Mouse (Mus musculus): ENCODE data around the gene Aqp3. TPM values are rescaled to one million over a fixed set of nuclear protein-coding genes. Genes with fewer than 3 reads are reported as not detected.

Aqp3 gene
- polyA plus RNA-seq, 1 experiment from 2014 or later, result 22.3 TPM

DNA sequence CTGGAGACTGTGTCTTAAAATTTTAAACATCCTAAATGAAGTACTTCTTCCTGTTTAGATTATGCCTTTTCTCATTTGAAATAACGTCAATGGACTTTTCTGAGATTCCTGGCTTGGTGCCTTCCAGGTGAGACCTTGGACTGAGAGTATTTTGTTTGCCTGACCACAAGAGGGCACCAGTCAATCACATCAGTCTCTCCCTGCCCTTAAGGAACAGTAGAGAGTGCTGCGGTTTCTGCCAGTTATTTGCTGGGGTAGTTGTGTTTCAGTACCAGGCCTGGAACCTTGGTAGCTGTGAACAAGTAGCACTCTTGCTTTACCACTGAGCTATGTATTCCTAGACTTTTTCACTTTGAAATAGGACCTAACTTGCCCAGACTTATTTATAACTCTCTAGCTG is 31.4 kb upstream of the Aqp3 start:
- peak overlapping the region; percentile 59 for H3K9ac ChIP-seq
- no peaks in the 10 kb centered on the region for H3K9me3 ChIP-seq (replicated peaks)
- peaks cover 55% of the 10 kb centered on the region for H3K4me1 ChIP-seq
- H3K27ac ChIP-seq, result peak overlapping the region; percentile 98
- 3% methylated on average over 2 of the region's 2 CpGs for WGBS (ENCODE audit: insufficient replicate concordance)
- peak overlapping the region; percentile 21; the same call in 1 of the 2 replicates for H3K4me3 ChIP-seq
- ATAC-seq, result peak; percentile 82
- peak overlapping the region; percentile 63 for H3K4me2 ChIP-seq
- H3K27me3 ChIP-seq (replicated peaks), result peaks cover 2% of the 10 kb centered on the region; the same call in 1 of the 2 replicates
- H3K36me3 ChIP-seq, result no peaks in the 10 kb centered on the region

- ATAC-seq, result peak; percentile 99
- H3K9ac ChIP-seq, result peak within 1 kb of the TSS; percentile 71
- H3K36me3 ChIP-seq, result peaks cover 39% of the 10 kb centered on the region
- 2% methylated on average over 29 of the region's 29 CpGs for WGBS (ENCODE audit: insufficient replicate concordance)
- no peaks in the 10 kb centered on the region for H3K9me3 ChIP-seq (replicated peaks)
- H3K27me3 ChIP-seq (replicated peaks), result peaks cover 2% of the 10 kb centered on the region; the same call in 1 of the 2 replicates
- peaks cover 17% of the 10 kb centered on the region for H3K4me1 ChIP-seq
- H3K4me3 ChIP-seq, result peak within 1 kb of the TSS; percentile 74
- H3K27ac ChIP-seq, result peak within 1 kb of the TSS; percentile 70
- peak within 1 kb of the TSS; percentile 89 for H3K4me2 ChIP-seq
Measured at GRCm38 (mm10) chr4:41124180-41124951, 26.4 kb upstream of the Aqp3 start, which contains the start of gene Nol6. Nol6 (minus strand) TSS chr4:41124455.

DNA sequence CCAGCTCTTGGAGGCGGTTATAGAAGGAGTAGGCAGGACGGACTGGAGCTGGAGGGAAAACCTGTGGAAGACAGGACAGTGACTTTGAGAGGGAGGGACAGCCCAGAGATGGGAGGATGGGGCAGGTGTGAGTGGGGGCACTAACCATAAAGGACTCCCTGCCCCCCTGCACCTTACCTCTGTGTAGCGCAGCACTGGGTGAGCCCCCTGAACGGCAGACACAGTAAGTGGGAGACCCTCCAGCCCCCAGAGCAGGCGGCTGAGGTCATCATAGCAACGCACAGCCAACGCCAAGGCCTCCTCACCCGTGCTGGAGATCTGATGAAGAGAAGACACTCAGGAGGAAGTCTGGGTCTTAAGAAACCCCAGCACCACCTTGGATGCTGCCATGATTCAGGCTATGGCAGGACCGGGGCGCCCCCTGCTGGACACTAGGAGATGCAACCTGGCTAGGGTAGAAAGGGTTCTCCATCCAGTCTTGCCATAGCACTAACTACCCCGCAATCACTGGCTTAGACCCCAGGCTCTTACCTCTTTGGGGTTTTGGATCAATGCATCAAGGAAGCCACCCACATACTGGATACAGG is 20.8 kb upstream of the Aqp3 start:
- Histone ChIP-seq H3K4me1 (peaks cover 11% of the 10 kb centered on the region), H3K27me3 (replicated peaks) (no peaks in the 10 kb centered on the region), H3K4me2 (no peak overlapping the region), H3K9me3 (replicated peaks) (no peaks in the 10 kb centered on the region), H3K36me3 (peaks cover 95% of the 10 kb centered on the region), H3K9ac (no peak overlapping the region), H3K27ac (no peak overlapping the region), H3K4me3 (no peak overlapping the region)
- ATAC-seq, result peak; percentile 34; the same call in 1 of the 2 replicates
- 67% methylated on average over 11 of the region's 11 CpGs for WGBS (ENCODE audit: insufficient replicate concordance)

- no peak overlapping the region for H3K4me2 ChIP-seq
- H3K4me1 ChIP-seq, result no peaks in the 10 kb centered on the region
- no peak overlapping the region for H3K4me3 ChIP-seq
- peaks cover 82% of the 10 kb centered on the region for H3K36me3 ChIP-seq
- no peak overlapping the region for H3K9ac ChIP-seq
- H3K9me3 ChIP-seq (replicated peaks), result no peaks in the 10 kb centered on the region
- H3K27me3 ChIP-seq (replicated peaks), result no peaks in the 10 kb centered on the region
- 64% methylated on average over 3 of the region's 3 CpGs for WGBS (ENCODE audit: insufficient replicate concordance)
- ATAC-seq, result no peak
- H3K27ac ChIP-seq, result no peak overlapping the region
Measured at GRCm38 (mm10) chr4:41116817-41117216, 18.8 kb upstream of the Aqp3 start.

- H3K4me3 ChIP-seq, result no peak overlapping the region
- peak overlapping the region; percentile 21; the same call in 1 of the 2 replicates for H3K27ac ChIP-seq
- ATAC-seq, result no peak
- peaks cover 72% of the 10 kb centered on the region for H3K36me3 ChIP-seq
- no peaks in the 10 kb centered on the region for H3K27me3 ChIP-seq (replicated peaks)
- H3K9ac ChIP-seq, result no peak overlapping the region
- 92% methylated on average over 15 of the region's 15 CpGs for WGBS (ENCODE audit: insufficient replicate concordance)
- H3K4me1 ChIP-seq, result no peaks in the 10 kb centered on the region
- no peaks in the 10 kb centered on the region for H3K9me3 ChIP-seq (replicated peaks)
- no peak overlapping the region for H3K4me2 ChIP-seq
Measured at GRCm38 (mm10) chr4:41115793-41116192, 17.8 kb upstream of the Aqp3 start.

GRCm38 (mm10) chr4:41115074-41115473 is 17.1 kb upstream of the Aqp3 start:
- H3K4me3 ChIP-seq, result no peak overlapping the region
- peaks cover 65% of the 10 kb centered on the region for H3K36me3 ChIP-seq
- no peak overlapping the region for H3K9ac ChIP-seq
- H3K4me2 ChIP-seq, result no peak overlapping the region
- no peak for ATAC-seq
- no peaks in the 10 kb centered on the region for H3K9me3 ChIP-seq (replicated peaks)
- 81% methylated on average over 6 of the region's 6 CpGs for WGBS (ENCODE audit: insufficient replicate concordance)
- H3K27ac ChIP-seq, result no peak overlapping the region
- no peaks in the 10 kb centered on the region for H3K27me3 ChIP-seq (replicated peaks)
- H3K4me1 ChIP-seq, result no peaks in the 10 kb centered on the region

DNA sequence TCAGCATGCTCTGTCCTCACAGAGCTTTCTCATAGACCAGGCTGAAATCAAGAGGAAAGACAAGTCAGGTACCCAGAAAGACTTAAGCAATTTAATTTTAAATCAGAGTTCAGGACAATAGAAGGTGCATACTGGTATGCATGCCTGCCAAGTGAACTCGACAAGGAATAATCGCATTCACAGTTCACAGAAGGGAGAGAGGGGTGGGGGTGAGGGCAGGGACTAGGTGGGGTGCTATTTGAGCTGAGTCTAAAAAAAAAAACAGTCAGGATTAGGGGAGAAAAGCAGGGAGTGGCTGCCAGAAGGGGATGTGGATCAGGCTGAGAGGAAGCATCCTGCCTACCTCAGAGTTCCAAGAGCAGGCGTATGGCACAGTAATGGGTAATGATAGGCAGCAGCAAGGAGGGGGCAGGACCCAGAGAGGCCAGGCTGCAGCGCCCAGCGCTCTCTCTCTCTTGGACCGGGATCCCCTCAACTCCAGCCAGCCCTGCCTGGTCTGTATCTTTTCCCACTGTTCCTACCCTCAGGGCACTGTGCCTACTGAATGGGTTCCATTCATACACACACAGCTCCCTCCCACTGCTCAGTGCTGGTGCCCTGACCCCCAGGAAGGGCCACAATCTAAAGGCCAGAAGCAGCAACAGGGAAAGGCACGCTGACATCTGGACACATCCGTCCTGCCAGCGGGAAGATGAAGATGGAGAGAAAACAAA is 16.5 kb upstream of the Aqp3 start:
- Histone ChIP-seq H3K27ac (no peak overlapping the region), H3K4me2 (no peak overlapping the region), H3K36me3 (peaks cover 59% of the 10 kb centered on the region), H3K27me3 (replicated peaks) (no peaks in the 10 kb centered on the region), H3K4me3 (no peak overlapping the region), H3K9ac (no peak overlapping the region), H3K4me1 (no peaks in the 10 kb centered on the region), H3K9me3 (replicated peaks) (no peaks in the 10 kb centered on the region)
- ATAC-seq, result no peak
- WGBS (ENCODE audit: insufficient replicate concordance), result 85% methylated on average over 9 of the region's 9 CpGs

GRCm38 (mm10) chr4:41108717-41109425 is 10.9 kb upstream of the Aqp3 start:
- Histone ChIP-seq H3K27me3 (replicated peaks) (0 out of 2 replicates have a peak, but pooled peaks cover 6% of the 10 kb centered on the region), H3K27ac (no peak overlapping the region), H3K4me2 (no peak overlapping the region), H3K36me3 (peaks cover 3% of the 10 kb centered on the region), H3K9ac (no peak overlapping the region), H3K4me1 (peaks cover 7% of the 10 kb centered on the region; the same call in 1 of the 2 replicates), H3K4me3 (no peak overlapping the region), H3K9me3 (replicated peaks) (no peaks in the 10 kb centered on the region)
- 54% methylated on average over 10 of the region's 10 CpGs for WGBS (ENCODE audit: insufficient replicate concordance)
- ATAC-seq, result no peak

DNA sequence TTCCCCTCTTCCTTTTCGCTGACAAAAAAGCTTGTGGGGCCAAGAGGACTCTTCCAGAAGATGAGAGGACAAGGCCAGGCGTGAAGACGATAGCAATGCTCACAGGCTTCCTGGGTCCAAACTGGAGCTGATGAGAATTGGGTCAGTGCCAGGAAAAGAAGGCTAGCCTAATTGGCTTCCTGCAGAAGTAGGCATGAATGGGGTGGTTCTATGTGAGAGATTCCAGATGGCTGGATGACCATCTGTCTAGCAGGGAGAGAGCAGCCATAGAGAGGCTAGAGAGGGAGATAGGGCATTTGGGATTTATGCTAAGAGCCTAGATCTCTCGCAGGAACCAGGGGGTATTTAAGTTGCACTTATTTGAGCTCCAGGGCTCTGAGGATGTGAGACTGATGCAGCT is 9.5 kb upstream of the Aqp3 start:
- no peak overlapping the region for H3K9ac ChIP-seq
- WGBS (ENCODE audit: insufficient replicate concordance), result 65% methylated on average over 4 of the region's 4 CpGs
- no peak overlapping the region for H3K27ac ChIP-seq

DNA sequence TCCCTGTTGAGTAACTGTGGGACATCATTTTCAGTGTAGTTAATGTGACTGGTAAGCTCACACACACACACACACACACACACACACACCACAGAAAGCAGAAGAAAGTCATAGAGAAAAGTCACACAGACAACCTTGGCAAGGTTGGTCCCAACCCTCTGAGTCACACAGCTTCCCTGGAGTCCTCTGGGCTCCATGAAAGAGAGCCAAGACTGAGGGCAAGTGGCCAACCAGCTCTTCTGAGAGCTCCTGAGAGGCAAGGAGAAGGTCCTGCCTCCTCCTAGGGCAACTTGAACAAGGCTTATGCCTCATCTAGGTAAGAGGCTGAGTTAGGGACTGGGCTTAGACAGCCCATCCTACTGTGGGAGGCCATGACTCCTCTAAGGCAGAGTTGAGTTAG is 4.9 kb upstream of the Aqp3 start:
- H3K4me3 ChIP-seq, result no peak overlapping the region
- H3K4me2 ChIP-seq, result no peak overlapping the region
- no peak overlapping the region for H3K9ac ChIP-seq
- no peak for ATAC-seq
- H3K9me3 ChIP-seq (replicated peaks), result no peaks in the 10 kb centered on the region
- H3K27ac ChIP-seq, result no peak overlapping the region
- no peaks in the 10 kb centered on the region for H3K36me3 ChIP-seq
- H3K4me1 ChIP-seq, result peaks cover 10% of the 10 kb centered on the region
- H3K27me3 ChIP-seq (replicated peaks), result peaks cover 55% of the 10 kb centered on the region

More for the DNA sequence above, 9.5 kb upstream of the Aqp3 start:
- Histone ChIP-seq H3K9me3 (replicated peaks) (no peaks in the 10 kb centered on the region), H3K4me1 (peaks cover 7% of the 10 kb centered on the region; the same call in 1 of the 2 replicates), H3K4me3 (no peak overlapping the region), H3K36me3 (no peaks in the 10 kb centered on the region; the same call in 1 of the 2 replicates), H3K4me2 (no peak overlapping the region), H3K27me3 (replicated peaks) (peaks cover 15% of the 10 kb centered on the region)
- no peak for ATAC-seq

GRCm38 (mm10) chr4:41100986-41101385 is 3.0 kb upstream of the Aqp3 start:
- no peak overlapping the region for H3K4me3 ChIP-seq
- H3K36me3 ChIP-seq, result no peaks in the 10 kb centered on the region
- no peak for ATAC-seq
- H3K9me3 ChIP-seq (replicated peaks), result no peaks in the 10 kb centered on the region
- peaks cover 30% of the 10 kb centered on the region for H3K4me1 ChIP-seq
- H3K27ac ChIP-seq, result no peak overlapping the region
- H3K9ac ChIP-seq, result no peak overlapping the region
- peaks cover 68% of the 10 kb centered on the region for H3K27me3 ChIP-seq (replicated peaks)
- 53% methylated on average over 1 of the region's 1 CpGs for WGBS (ENCODE audit: insufficient replicate concordance)
- no peak overlapping the region for H3K4me2 ChIP-seq

Measured in liver, embryonic 12.5 days (tissue).